Mouse (Mus musculus): ENCODE data around the gene Slc22a6. TPM values are rescaled to one million over a fixed set of nuclear protein-coding genes. Genes with fewer than 3 reads are reported as not detected.

Gene Slc22a6
- polyA plus RNA-seq, 1 experiment = 0.08 TPM

- no peak overlapping the region for H3K27ac ChIP-seq (ENCODE audit: insufficient read depth, low read length)
- no peak for DNase-seq (ENCODE audit: low read depth in 1 of 2, low spot score in 2 of 2)
- WGBS = 89% methylated on average over 7 of the region's 7 CpGs
Measured at GRCm38 (mm10) chr19:8621098-8621497, 3.3 kb downstream of the Slc22a6 start.

GRCm38 (mm10) chr19:8630249-8630648, 12.4 kb downstream of the Slc22a6 start:
- no peaks in the 10 kb centered on the region for H3K4me1 ChIP-seq (ENCODE audit: control insufficient read depth, insufficient read depth, insufficient read length)
- no peaks in the 10 kb centered on the region for H3K36me3 ChIP-seq (ENCODE audit: control insufficient read depth, insufficient read depth, low read length)
- TF ChIP-seq CTCF (IDR thresholded peaks at IDR 0.05; ENCODE audit: extremely low read depth, insufficient read depth, insufficient read length, insufficient replicate concordance) = no peak
- no peak for TF ChIP-seq POLR2A (IDR thresholded peaks at IDR 0.05; ENCODE audit: low read depth, low read length)
- no peaks in the 10 kb centered on the region for H3K27me3 ChIP-seq (ENCODE audit: control insufficient read depth, insufficient read depth, low read length)
- no peak overlapping the region for H3K27ac ChIP-seq (ENCODE audit: insufficient read depth, low read length)
- no peak overlapping the region for H3K4me3 ChIP-seq (ENCODE audit: extremely low read depth, insufficient read depth, insufficient read length)
- WGBS = 79% methylated on average over 2 of the region's 2 CpGs
- no peak for DNase-seq (ENCODE audit: low read depth in 1 of 2, low spot score in 2 of 2)

More at GRCm38 (mm10) chr19:8621098-8621497, 3.3 kb downstream of the Slc22a6 start:
- TF ChIP-seq POLR2A (IDR thresholded peaks at IDR 0.05; ENCODE audit: low read depth, low read length) (no peak), CTCF (IDR thresholded peaks at IDR 0.05; ENCODE audit: extremely low read depth, insufficient read depth, insufficient read length, insufficient replicate concordance) (no peak)
- no peaks in the 10 kb centered on the region for H3K4me1 ChIP-seq (ENCODE audit: control insufficient read depth, insufficient read depth, insufficient read length)
- no peaks in the 10 kb centered on the region for H3K36me3 ChIP-seq (ENCODE audit: control insufficient read depth, insufficient read depth, low read length)
- no peak overlapping the region for H3K4me3 ChIP-seq (ENCODE audit: extremely low read depth, insufficient read depth, insufficient read length)
- no peaks in the 10 kb centered on the region for H3K27me3 ChIP-seq (ENCODE audit: control insufficient read depth, insufficient read depth, low read length)

- Histone ChIP-seq H3K4me3 (ENCODE audit: extremely low read depth, insufficient read depth, insufficient read length) (no peak overlapping the region), H3K27me3 (ENCODE audit: control insufficient read depth, insufficient read depth, low read length) (no peaks in the 10 kb centered on the region), H3K36me3 (ENCODE audit: control insufficient read depth, insufficient read depth, low read length) (no peaks in the 10 kb centered on the region), H3K27ac (ENCODE audit: insufficient read depth, low read length) (no peak overlapping the region), H3K4me1 (ENCODE audit: control insufficient read depth, insufficient read depth, insufficient read length) (no peaks in the 10 kb centered on the region)
- 77% methylated on average over 6 of the region's 6 CpGs for WGBS
- TF ChIP-seq POLR2A (IDR thresholded peaks at IDR 0.05; ENCODE audit: low read depth, low read length) (no peak), CTCF (IDR thresholded peaks at IDR 0.05; ENCODE audit: extremely low read depth, insufficient read depth, insufficient read length, insufficient replicate concordance) (no peak)
- no peak for DNase-seq (ENCODE audit: low read depth in 1 of 2, low spot score in 2 of 2)
Measured at GRCm38 (mm10) chr19:8630826-8631225, 13.0 kb downstream of the Slc22a6 start.

GRCm38 (mm10) chr19:8632029-8632428, 14.2 kb downstream of the Slc22a6 start:
- H3K4me1 ChIP-seq (ENCODE audit: control insufficient read depth, insufficient read depth, insufficient read length) = no peaks in the 10 kb centered on the region
- H3K27ac ChIP-seq (ENCODE audit: insufficient read depth, low read length) = no peak overlapping the region
- no peaks in the 10 kb centered on the region for H3K36me3 ChIP-seq (ENCODE audit: control insufficient read depth, insufficient read depth, low read length)
- no peak for TF ChIP-seq POLR2A (IDR thresholded peaks at IDR 0.05; ENCODE audit: low read depth, low read length)
- no peak for TF ChIP-seq CTCF (IDR thresholded peaks at IDR 0.05; ENCODE audit: extremely low read depth, insufficient read depth, insufficient read length, insufficient replicate concordance)
- WGBS = 77% methylated on average over 1 of the region's 1 CpGs
- no peak overlapping the region for H3K4me3 ChIP-seq (ENCODE audit: extremely low read depth, insufficient read depth, insufficient read length)
- no peaks in the 10 kb centered on the region for H3K27me3 ChIP-seq (ENCODE audit: control insufficient read depth, insufficient read depth, low read length)
- DNase-seq (ENCODE audit: low read depth in 1 of 2, low spot score in 2 of 2) = no peak

- Histone ChIP-seq H3K4me3 (ENCODE audit: extremely low read depth, insufficient read depth, insufficient read length) (no peak overlapping the region), H3K36me3 (ENCODE audit: control insufficient read depth, insufficient read depth, low read length) (no peaks in the 10 kb centered on the region), H3K4me1 (ENCODE audit: control insufficient read depth, insufficient read depth, insufficient read length) (no peaks in the 10 kb centered on the region), H3K27ac (ENCODE audit: insufficient read depth, low read length) (no peak overlapping the region), H3K27me3 (ENCODE audit: control insufficient read depth, insufficient read depth, low read length) (no peaks in the 10 kb centered on the region)
- 4% methylated on average over 5 of the region's 5 CpGs for WGBS
- DNase-seq (ENCODE audit: low read depth in 1 of 2, low spot score in 2 of 2) = no peak
- TF ChIP-seq CTCF (IDR thresholded peaks at IDR 0.05; ENCODE audit: extremely low read depth, insufficient read depth, insufficient read length, insufficient replicate concordance) = no peak
- no peak for TF ChIP-seq POLR2A (IDR thresholded peaks at IDR 0.05; ENCODE audit: low read depth, low read length)
Measured at GRCm38 (mm10) chr19:8642086-8642485, 24.2 kb downstream of the Slc22a6 start.

DNA sequence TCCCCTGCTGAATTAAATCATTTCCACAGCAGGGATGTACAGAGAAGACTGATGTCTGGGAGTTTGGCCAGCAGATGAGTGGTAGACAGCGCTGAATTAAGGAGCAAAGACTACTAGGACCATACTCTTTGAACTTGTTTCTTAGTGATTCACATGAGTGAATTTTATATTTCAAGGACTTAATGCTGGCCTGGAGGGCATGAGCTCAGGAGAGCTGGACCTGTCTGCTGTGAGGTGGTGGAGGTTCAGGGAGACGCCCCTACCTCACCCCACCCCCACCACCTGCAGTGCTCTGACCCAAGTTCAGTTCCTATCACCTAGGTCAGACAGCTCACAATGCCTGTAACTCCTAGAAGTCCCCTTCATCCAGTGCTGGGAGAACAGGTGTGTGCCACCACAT, 28.6 kb downstream of the Slc22a6 start:
- Histone ChIP-seq H3K4me1 (ENCODE audit: control insufficient read depth, insufficient read depth, insufficient read length) (no peaks in the 10 kb centered on the region), H3K27ac (ENCODE audit: insufficient read depth, low read length) (no peak overlapping the region), H3K27me3 (ENCODE audit: control insufficient read depth, insufficient read depth, low read length) (no peaks in the 10 kb centered on the region), H3K36me3 (ENCODE audit: control insufficient read depth, insufficient read depth, low read length) (no peaks in the 10 kb centered on the region), H3K4me3 (ENCODE audit: extremely low read depth, insufficient read depth, insufficient read length) (no peak overlapping the region)
- 90% methylated on average over 2 of the region's 2 CpGs for WGBS
- TF ChIP-seq CTCF (IDR thresholded peaks at IDR 0.05; ENCODE audit: extremely low read depth, insufficient read depth, insufficient read length, insufficient replicate concordance) (no peak), POLR2A (IDR thresholded peaks at IDR 0.05; ENCODE audit: low read depth, low read length) (no peak)
- DNase-seq (ENCODE audit: low read depth in 1 of 2, low spot score in 2 of 2) = no peak

- no peak overlapping the region for H3K27ac ChIP-seq (ENCODE audit: insufficient read depth, low read length)
- DNase-seq (ENCODE audit: low read depth in 1 of 2, low spot score in 2 of 2) = no peak
- H3K36me3 ChIP-seq (ENCODE audit: control insufficient read depth, insufficient read depth, low read length) = no peaks in the 10 kb centered on the region
- no peak overlapping the region for H3K4me3 ChIP-seq (ENCODE audit: extremely low read depth, insufficient read depth, insufficient read length)
- no peaks in the 10 kb centered on the region for H3K4me1 ChIP-seq (ENCODE audit: control insufficient read depth, insufficient read depth, insufficient read length)
- TF ChIP-seq CTCF (IDR thresholded peaks at IDR 0.05; ENCODE audit: extremely low read depth, insufficient read depth, insufficient read length, insufficient replicate concordance) (no peak), POLR2A (IDR thresholded peaks at IDR 0.05; ENCODE audit: low read depth, low read length) (no peak)
- H3K27me3 ChIP-seq (ENCODE audit: control insufficient read depth, insufficient read depth, low read length) = no peaks in the 10 kb centered on the region
Measured at GRCm38 (mm10) chr19:8655833-8656232, 38.0 kb downstream of the Slc22a6 start.

Data from spleen, adult 2 months (tissue).